Mouse (Mus musculus): Measurements from ENCODE around the gene Cdh13.

Cdh13 gene

DNA sequence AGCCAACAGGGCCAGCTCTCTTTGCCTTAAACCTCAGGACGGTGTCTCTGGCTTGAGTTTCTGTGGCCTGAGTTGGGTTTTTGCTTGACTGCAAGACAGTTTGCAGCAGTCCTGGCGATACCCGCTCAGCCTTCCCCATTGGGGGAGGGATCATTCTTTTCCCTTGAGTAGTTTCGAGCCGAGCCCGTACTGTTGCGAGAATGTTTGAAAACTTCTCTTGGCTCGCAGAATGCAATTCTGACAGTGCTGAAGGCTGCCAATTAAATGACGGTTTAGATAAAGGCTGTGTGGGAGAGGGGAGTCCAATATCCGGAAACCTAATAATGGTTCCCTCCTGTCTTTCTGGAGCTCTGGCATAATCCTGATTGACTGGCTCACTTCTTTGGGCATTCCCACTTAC is 23.4 kb downstream of the Cdh13 start:
- no peak for DNase-seq (ENCODE audit: low spot score)

DNA sequence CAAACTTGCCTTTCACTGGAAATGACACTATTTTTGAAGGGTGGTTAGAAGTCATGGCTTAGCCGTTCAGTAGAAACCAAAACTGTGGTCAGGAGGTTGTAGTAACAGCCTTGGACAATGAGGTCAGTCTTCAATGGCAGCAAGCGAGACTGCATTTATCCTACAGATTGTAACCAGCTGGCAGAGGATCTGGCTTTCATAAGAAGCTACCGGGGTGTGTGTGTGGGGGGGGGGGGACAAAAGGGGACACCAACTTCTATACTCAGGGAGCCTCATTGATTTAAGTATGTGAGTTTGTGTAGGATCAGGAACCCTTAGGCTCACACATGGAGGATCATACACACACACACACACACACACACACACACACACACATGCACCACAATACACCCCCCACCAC is 25.6 kb downstream of the Cdh13 start:
- no peak for DNase-seq (ENCODE audit: low spot score)

DNA sequence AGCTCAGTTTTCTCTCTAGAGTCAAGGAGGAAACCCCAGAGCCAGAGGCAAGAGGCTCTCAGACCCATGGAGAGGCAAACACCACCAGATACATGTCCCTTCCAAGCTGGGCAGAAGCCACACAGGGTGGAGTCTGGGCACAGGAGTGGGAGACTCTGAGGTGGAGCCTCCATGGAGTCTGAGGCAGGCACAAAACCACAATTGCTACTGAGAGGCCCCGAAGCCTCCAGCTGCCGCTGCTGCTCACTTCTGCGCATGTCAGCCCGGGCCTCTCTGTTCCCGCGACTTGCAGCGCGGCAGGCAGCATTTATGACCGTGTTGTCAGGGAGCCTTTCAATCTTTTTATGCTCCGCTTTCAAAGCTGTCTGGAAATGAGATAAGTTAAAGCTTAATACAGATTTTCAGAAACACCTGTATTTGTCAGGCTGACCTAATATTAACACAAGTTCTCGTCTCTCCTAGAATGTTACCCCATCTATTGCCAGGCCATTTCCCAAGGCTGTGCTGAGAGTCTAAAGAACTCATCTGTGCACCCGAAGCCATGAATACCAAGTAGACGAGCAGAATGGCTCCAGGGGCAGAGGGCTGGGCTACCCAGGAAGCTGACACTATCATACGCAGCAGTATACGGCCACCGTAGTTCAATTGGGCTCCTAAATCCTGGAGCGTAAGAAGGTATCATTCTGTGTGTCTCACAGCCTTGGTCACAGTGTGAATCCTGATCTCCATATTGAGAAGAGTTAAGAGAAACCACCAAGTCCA is 30.1 kb downstream of the Cdh13 start:
- DNase-seq (ENCODE audit: low spot score), result no peak

DNA sequence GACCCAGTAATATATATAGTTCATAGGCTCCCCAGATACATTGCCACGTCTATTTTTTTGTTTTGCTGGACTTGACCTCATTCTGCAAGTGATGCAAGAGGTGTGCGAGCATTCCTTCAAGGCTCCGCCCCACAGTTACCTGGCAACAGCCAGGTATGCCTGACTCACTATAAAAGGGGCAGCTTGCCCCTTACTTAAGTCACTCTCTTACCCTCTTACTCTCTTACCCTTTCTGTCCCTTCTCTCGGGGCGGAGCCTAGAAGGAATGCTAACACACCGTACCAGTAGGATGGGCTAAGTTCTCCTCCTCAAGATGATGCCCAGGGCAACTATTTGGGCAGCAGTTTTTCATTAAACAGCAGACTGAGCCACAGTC is 30.6 kb downstream of the Cdh13 start:
- DNase-seq (ENCODE audit: low spot score), result no peak

DNA sequence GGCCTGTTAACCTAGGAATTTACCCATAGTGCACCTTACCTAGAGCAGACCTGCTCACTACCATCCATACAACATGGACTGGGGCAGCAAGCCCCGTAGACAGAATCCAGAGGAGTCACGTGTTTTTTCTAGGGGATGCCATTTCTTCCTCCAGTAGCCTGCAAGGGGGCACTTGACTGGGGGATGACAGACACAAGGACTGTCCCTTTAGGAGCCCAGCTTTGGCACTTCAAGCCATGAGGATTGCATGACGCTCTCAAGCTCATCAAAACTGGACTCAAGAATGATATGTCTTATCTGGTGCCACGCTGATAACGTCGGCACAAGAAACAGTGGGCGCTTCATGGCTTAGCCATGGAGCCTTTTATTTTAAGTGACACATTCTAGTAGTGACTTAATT is 31.4 kb downstream of the Cdh13 start:
- DNase-seq (ENCODE audit: low spot score), result no peak

DNA sequence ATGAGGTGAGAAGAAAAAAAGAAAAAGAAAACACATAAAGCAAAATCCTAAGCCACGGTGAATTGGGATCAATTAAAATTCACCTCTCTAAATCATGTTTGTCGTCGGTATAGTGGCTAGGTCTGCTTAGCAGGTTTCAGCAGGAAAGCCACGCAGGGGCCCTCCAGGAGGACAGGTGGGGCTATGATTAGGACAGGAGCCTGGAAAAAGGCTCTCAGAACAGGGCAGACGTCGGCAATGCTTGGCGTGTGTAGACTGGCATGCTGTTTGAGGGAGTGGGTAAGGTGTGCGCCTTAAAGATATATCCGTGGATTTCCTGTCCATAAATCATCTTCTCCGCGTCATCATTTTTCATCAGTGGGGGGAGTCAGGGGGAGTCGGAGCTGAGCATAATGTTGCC is 32.9 kb downstream of the Cdh13 start:
- no peak for DNase-seq (ENCODE audit: low spot score)

DNA sequence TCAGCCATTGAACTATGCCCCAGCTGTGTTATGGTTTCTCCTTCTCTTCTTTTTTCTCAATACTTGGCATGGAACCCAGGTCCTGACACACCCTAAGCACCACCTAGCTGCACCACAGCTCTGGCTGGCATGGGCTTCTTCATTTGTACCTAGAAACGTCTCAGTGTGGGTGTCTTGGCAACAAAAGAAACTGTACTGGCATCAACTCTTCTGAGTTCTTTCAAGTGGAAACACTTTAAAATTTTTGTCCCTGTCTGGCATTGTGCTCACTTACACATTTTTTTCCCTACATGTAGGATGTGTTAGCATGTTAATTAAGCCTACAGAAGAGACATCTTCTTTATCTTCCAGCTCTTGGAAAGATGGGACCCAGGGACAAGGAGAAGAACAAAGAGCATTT is 37.0 kb downstream of the Cdh13 start:
- no peak for DNase-seq (ENCODE audit: low spot score)

DNA sequence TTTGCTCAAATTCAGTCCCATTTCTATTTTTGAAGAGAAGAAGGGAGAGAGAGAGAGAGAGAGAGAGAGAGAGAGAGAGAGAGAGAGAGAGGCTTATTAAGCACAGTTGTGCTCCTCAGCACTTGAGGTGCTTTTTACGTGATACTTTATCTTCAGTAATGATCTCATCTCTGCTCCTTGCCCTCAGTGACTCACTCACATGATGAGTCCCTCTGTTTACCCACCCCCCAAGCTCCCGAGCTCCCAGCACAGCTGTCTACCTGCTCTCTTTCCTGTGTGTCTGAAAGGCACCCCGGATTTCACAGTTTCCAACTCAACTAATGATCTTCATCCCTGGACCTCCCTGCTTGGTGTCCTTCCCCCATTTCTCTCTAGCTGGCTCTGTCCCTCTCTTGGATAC is 39.9 kb downstream of the Cdh13 start:
- no peak for DNase-seq (ENCODE audit: low spot score)

DNA sequence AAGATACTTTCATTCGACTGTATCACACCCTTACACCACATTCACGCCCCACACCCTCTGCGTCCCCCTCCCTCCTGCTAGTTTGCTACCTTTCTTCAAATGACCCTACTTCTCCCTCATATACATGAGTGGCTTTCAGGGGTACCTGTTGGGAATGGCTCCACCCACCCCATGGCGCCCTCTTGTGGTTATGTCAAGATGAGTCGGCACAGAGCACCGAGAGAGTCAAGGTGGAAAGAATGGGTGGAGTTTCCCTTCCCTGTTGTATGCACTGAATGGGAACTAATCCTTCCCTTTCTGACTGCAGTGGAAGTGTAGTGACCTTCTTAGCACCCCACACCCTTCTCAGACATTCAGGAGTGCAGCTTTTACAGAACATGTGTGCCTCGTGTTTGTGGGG is 51.4 kb downstream of the Cdh13 start:
- DNase-seq (ENCODE audit: low spot score), result no peak

DNA sequence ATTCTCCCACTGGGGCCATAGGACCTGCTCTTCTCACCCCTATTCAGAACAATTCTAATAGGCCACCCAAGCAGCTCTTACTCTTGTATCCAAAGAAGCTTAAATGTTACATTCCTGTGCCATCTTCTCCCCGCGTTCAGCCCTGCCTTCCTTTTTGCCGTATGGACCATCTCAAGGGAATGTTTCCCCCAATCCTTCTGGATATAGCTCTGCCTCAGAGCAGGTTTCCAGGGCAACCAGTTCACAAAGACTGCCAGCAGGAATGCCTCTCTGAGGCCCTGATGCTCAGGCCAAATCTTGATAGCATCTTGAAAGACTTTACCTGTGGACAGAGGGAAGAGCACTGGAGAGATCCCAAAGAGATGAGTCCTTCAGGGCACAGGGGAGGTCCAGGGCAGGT is 56.2 kb downstream of the Cdh13 start:
- DNase-seq (ENCODE audit: low spot score), result no peak

DNA sequence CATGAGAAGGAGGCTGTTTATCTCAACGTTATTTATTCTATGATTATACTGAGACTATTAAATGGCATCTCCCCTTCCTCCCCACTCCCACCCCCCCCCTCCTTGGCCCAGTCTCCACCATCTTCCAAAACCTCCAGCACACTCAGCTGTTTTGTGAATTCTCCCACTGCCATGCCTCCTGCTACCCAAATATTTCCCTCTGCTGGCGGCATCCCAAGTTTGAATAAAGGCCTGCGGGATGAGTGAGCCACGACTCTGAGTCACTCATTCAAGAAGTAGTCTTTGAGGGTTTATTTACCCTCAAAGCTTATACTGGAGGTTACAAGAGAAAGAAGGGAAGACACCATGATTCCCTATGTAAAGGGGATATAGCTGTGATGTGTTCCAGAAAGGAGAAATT is 59.7 kb downstream of the Cdh13 start:
- DNase-seq (ENCODE audit: low spot score), result no peak

DNA sequence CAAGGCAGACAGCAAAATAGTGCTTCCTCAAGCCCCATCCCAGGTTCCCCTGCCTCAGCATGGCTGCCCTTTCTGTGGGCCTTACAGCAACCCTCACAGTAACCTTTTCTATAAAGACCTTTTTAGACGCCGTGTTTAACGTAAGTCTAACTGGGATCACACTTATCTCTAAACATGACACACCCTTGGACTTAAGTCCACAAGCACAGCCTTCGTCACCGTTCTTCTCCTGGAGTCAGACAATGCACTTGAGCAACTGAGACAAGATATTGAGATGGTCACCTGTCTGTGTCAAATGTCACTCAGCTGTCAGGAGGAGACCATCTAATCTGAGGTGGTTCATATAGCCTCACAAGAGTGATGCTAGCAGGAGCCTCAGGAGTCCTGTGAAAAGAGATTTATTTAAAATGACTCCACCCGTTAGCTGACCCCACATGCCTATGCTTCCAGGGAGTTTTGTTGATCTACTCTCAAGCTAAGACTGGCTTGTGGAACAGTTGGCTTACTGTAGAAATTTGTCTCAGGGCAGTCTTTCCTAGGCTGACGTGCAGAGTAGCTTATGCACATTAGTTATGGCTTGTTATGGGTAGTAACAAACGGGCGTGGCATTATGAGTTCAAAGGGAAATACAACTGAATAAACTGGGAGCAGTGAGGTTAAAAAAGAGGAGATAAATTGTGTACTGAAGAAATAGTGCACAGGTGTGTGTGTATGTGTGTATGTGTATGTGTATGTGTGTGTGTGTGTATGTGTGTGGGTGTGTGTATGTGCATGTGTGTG is 65.4 kb downstream of the Cdh13 start:
- DNase-seq (ENCODE audit: low spot score), result no peak

DNA sequence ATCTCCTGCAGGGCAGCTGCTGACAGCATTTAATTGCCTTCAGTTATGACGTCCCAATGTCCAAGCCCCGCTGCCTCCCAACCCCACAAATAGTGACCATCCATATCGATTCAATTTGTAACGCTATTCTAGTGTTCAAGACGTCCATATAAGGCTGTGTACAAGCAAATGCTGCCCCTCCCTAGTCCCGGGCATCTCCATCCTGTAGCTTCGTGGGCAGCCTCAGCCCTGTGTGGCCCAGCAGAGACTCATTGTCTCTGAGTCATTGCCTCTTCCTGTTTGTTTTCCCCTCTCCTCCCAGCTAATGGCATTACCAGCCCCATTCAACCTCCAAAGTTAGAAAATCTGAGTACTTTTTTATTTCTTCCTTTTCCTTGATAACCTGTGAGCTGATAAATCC is 66.6 kb downstream of the Cdh13 start:
- no peak for DNase-seq (ENCODE audit: low spot score)

DNA sequence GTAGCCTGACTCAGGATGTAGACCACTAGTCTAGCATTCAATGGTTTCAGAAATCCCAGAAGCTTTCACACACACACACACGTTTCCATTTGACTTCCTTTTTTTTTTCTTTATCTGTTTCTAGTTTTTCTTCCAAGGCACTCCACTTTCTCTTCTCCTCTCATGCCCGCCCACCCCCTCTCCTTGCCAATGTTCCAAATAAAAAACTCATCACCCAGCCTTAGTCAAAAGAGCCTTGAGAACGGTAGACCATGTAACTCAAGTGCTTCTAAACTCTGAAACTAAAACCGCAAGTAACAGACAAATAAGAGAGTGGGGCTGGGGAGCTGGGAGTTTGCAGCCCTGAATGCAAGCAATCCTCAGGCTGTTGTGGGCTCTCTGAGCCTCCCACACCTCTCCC is 69.5 kb downstream of the Cdh13 start:
- no peak for DNase-seq (ENCODE audit: low spot score)

DNA sequence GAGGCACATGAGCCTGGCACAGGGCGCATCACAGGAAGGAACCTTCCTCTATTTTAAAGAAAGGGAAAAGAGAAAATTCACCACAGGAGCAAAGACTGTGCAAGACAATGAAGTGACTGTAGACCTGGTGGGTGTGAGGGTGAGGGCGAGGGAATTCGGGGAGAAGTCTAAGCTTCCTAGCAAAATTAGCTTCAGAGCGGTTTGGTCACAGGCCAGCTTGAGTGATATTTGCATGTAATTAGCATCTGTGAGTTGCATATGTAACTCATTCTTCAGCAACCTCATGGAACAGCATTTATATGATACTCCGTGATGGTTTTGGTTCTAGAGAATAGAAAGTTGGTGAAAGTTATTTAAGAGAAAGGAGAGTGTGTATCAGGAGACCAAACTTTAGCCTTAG is 73.5 kb downstream of the Cdh13 start:
- DNase-seq (ENCODE audit: low spot score), result no peak

DNA sequence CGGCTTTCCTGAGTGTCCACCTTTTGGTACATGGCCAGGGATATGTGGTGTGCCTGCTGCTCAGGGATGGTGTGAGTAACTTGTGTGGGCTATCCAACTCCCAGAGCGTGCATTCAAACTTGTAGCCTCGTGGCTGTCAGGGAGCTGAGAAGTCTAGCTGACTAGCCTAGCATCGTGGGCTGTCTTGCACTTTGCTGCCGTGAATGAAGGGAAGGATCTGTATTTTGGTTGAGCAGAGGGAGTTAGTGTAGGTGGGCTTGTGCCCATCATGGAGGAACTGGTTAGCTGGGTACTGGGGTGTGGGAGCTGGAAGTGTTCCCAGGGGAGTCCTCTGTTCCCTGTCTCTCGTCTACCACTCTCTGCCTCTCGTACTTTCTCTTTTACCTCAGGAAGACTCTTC is 74.1 kb downstream of the Cdh13 start:
- no peak for DNase-seq (ENCODE audit: low spot score)

DNA sequence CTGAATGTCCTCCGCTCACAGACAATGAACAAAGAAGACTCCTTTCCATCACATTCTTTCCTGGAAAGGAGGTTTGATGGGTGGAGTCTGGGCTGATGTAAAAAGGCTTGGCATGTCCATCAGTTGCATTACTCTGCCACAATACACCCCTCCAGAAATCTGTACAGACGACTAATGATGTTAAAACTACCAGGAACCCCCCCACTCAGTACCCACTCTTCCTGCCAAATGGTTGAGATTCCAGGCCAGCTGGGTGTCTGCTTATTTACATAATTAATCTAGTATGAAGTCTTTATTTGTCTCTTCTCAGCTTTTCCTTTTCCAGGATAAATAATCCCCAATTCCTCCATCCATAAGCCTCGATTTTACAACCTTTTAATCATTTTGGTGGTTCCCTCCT is 80.2 kb downstream of the Cdh13 start:
- DNase-seq (ENCODE audit: low spot score), result no peak

DNA sequence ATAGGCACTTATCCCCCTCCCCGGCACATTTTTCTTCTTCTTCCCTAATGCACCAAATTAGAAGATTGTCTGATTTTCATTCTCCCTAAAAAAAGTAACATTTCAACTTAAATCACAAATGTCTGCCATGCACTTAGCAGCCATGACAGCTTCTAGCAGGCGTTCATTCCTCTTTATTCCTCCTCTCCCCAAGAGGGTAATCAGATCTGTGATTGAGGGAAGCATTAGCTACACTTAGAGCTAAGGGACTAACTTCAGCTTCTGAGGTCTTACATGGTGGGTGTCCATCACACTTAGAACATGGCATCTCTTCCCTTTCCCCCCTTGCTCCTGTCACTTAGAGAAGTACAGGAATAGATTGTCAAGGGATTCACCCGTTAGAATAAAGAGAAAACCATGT is 89.6 kb downstream of the Cdh13 start:
- DNase-seq (ENCODE audit: low spot score), result no peak

DNA sequence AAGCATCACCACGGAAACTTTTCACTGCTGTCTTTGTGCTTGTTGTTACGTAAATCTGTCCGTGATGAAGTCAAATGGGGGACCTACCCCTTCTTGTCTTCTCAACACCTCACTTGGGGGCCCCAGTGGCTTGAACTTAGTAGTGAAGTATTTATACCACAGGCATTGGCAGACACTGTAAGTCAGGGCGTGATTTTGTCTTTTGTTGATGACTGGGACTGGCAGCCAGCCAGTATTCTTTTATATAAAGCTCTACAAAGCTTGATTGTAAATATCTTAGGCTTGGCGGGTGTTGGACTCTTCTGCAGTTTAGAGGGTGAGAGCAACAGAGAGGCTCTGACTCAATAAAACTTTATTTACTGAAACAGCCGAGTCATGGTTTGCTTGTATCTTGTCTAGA is 91.2 kb downstream of the Cdh13 start:
- no peak for DNase-seq (ENCODE audit: low spot score)

DNA sequence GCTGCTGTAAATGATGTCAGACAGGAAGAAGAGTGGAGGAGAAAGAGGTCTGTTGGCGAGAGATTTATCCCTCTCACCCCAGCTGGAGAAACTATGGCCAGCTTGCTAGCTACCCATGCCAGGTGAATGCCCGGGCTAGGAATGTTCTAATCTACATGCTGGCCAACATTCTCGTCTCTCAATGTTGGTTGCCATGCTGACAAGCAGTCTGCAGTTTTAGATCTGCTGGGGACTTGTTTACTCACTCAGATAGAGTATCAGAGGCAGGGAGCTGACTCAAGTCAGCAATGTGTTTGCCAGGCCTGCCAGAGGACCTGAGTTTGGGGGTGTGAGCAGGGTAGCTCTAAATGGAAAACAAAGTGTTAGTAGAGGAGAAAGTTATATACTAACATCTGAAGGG is 93.3 kb downstream of the Cdh13 start:
- DNase-seq (ENCODE audit: low spot score), result no peak

DNA sequence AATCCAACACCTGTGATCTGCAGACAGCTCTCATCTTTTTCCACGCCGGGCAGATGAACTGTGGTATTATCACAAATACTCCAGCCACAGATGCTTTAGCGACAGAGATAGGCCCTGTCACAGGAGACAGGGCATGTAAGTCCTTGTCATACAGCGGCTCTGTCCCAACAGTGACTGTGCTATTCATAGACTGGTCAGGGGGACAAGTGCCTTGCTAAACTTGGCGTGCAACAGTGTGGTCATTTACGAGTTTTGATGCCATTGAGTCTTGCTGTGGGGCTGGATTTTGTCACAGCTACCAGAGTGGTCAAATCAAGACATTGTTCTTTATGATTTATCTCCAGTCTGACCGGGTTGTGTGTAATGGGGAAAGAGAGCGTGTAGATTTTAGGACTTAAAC is 95.5 kb downstream of the Cdh13 start:
- no peak for DNase-seq (ENCODE audit: low spot score)

DNA sequence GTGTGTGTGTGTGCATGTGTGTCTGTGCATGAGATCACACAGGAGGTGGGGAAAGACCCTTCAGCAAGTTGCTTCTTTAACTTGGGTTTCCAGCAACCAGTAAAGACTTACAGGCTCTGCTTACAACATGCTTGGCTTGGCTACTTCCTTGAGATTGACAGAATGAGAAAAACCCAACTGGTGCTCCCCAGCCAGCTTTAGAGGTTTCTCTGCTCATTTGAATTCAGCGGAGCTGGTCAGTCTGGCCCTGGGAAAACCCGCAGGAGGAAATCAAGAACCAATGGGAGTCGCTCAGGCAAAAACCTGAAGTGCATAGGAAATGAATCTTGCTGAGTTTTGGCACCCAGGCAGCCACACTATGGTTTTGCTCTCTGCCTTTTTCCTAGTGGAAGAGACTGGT is 96.1 kb downstream of the Cdh13 start:
- no peak for DNase-seq (ENCODE audit: low spot score)

DNA sequence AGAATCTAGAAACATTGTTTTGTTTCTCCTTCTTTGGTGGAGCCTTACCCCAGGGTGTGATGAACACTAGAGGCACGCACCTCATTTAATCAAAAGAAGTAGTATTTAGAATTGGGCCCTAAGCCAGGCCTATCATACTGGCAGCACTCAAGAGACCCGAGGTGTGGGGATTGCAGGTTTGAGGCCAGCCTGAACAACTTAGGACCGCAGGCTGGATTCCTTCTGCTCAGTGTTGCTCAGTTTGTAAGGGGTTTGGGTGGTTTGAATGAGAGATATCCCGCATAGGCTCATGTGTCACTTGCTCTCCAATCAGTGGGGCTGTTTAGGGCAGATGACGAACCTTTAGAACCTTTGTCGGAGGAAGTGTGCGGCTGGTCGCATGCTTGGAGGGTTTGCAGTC is 96.5 kb downstream of the Cdh13 start:
- DNase-seq (ENCODE audit: low spot score), result no peak

DNA sequence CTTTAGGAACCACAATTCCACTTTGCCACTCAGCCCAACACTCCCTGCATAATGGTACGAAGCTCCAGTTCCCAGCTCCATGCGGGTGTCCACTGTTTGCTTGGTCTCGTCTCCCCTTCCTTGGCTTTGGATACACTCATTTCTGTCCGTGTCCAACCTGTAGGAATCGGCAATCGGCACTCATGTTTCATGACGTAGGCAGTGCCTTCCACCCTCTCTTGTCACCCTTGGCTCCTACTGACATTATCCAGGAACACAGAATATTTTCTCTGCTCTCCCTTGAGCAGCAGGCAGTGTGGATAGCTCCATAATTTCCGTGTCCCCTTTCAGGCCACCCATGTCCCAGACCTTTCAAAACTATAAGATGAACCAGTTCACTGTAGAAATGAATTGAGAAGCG is 97.2 kb downstream of the Cdh13 start:
- DNase-seq (ENCODE audit: low spot score), result no peak

Measured in T-cell, adult 2 months (primary cell).